Mouse (Mus musculus) forebrain, embryonic 11.5 days (tissue): ENCODE results near the gene Tmem82. TPM values are rescaled to one million over a fixed set of nuclear protein-coding genes. Genes with fewer than 3 reads are reported as not detected.
A peak's percentile ranks its signal among the peaks of the same experiment; 100 is the strongest.

ENCODE experiments used
- ATAC-seq: fragments of 200-750 bp; cut with Nextera tagmentation; replicated peaks from 2 replicates; pipeline ENCODE4 v1.8.0; 2017; ENCODE audit warnings: moderate TSS enrichment; ENCODE audit not compliant: low FRiP score
- DNase-seq: peaks from one replicate; pipeline ENCODE4 v3.0.0-alpha.2; 2017; ENCODE audit warnings: low spot score
- H3K27ac ChIP-seq: fragments of 300-500 bp; sonication (generic); 2 replicates; pipeline ENCODE4 v1.5.1; 2014; ENCODE audit warnings: low read depth, low read length
- H3K27me3 ChIP-seq: fragments of 300-500 bp; sonication (generic); 2 replicates; pipeline ENCODE4 v1.6.1; 2014; ENCODE audit warnings: mild to moderate bottlenecking, low read length, mixed read lengths; ENCODE audit not compliant: control insufficient read depth, insufficient read depth
- H3K36me3 ChIP-seq: fragments of 300-500 bp; sonication (generic); 2 replicates; pipeline ENCODE4 v1.6.1; 2014; ENCODE audit warnings: mild to moderate bottlenecking, low read length, moderate library complexity, mixed read lengths; ENCODE audit not compliant: control insufficient read depth, insufficient read depth
- H3K4me1 ChIP-seq: fragments of 300-500 bp; sonication (generic); replicated peaks from 2 replicates; pipeline ENCODE4 v1.6.1; 2014; ENCODE audit warnings: low read length, mixed read lengths; ENCODE audit not compliant: control insufficient read depth, insufficient read depth
- H3K4me2 ChIP-seq: fragments of 300-500 bp; sonication (generic); 2 replicates; pipeline ENCODE4 v1.6.1; 2014; ENCODE audit warnings: low read depth, mild to moderate bottlenecking, low read length, moderate library complexity, mixed read lengths; ENCODE audit not compliant: severe bottlenecking
- H3K4me3 ChIP-seq: fragments of 300-500 bp; sonication (generic); 2 replicates; pipeline ENCODE4 v1.5.1; 2014; ENCODE audit warnings: low read depth, low read length
- H3K9ac ChIP-seq: fragments of 300-500 bp; sonication (generic); 2 replicates; pipeline ENCODE4 v1.6.1; 2014; ENCODE audit warnings: low read length
- H3K9me3 ChIP-seq: fragments of 300-500 bp; sonication (generic); 2 replicates; pipeline ENCODE4 v1.6.1; 2016; ENCODE audit warnings: low read length, mixed read lengths; ENCODE audit not compliant: control insufficient read depth
- WGBS: fragments of 180-500 bp; shearing (Covaris S2); extraction: QIAGEN DNeasy Blood & Tissue Kit; methylation state at CpG from one replicate; pipeline ENCODE4 v1.1.7; 2014; 5-methylcytosine and 5-hydroxymethylcytosine counted together
- polyA plus RNA-seq: library from polyadenylated mRNA; unstranded; fragments of >200 nt; fragmentation: Nextera tagmentation; extraction: Ambion mirVana; gene quantifications from 2 replicates; pipeline ENCODE4 v1.2.1, GENCODE M21; 2014

Gene Tmem82
- polyA plus RNA-seq, 1 experiment from 2014 or later, result 0.28 TPM

DNA sequence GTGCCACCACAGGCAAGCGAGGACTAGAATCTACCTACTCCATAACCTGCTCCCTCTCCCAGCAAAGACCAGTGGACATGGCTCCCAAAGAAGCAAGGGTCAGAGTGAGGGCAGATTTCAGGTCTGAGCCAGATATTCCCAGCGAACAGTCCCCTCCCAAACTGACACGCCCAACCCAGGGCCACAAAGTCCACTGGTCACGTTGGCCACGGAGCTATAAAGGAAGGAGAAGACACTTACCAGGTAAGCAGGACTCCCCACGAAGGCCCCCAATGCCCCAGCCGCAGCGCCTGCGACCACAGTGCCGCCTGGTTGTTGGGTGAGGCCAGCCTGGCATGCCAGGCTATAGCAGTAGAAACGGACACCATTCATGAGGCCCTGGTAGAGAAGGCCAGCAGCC is 4.6 kb upstream of the Tmem82 start:
- H3K36me3 ChIP-seq, result no peaks in the 10 kb centered on the region

DNA sequence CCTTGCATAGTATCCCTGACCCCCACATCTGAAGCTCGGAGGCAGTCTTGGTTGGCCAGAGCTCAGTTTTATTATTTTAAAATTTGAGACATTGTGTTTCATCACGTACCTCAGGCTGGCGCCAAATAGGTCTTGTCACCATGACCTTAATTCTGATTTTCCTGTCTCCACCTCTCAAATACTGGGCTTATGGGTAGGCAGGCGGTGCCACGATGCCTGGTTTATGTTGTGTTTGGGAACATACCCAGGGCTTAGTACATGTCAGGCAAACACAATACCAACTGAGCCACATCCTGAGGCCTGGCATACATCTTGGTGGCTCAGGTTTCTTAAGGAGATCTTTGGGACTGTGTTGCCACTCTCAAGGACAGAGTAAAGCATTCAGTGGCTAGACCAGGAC is 4.1 kb upstream of the Tmem82 start:
- H3K4me3 ChIP-seq, result no peak overlapping the region
- no peak overlapping the region for H3K9ac ChIP-seq
- WGBS, result 86% methylated on average over 5 of the region's 5 CpGs
- H3K4me2 ChIP-seq, result no peak overlapping the region
- no peaks in the 10 kb centered on the region for H3K9me3 ChIP-seq
- DNase-seq (no peak), ATAC-seq (no peak)
- no peaks in the 10 kb centered on the region for H3K27me3 ChIP-seq
- H3K27ac ChIP-seq, result no peak overlapping the region
- no peaks in the 10 kb centered on the region for H3K36me3 ChIP-seq
- H3K4me1 ChIP-seq, result peaks cover 4% of the 10 kb centered on the region

More for the DNA sequence above, 4.6 kb upstream of the Tmem82 start:
- peaks cover 2% of the 10 kb centered on the region for H3K4me1 ChIP-seq
- no peak overlapping the region for H3K27ac ChIP-seq
- no peaks in the 10 kb centered on the region for H3K9me3 ChIP-seq
- WGBS, result 90% methylated on average over 11 of the region's 11 CpGs
- no peak overlapping the region for H3K9ac ChIP-seq
- no peaks in the 10 kb centered on the region for H3K27me3 ChIP-seq
- no peak for DNase-seq
- H3K4me2 ChIP-seq, result no peak overlapping the region
- no peak overlapping the region for H3K4me3 ChIP-seq
- no peak for ATAC-seq

DNA sequence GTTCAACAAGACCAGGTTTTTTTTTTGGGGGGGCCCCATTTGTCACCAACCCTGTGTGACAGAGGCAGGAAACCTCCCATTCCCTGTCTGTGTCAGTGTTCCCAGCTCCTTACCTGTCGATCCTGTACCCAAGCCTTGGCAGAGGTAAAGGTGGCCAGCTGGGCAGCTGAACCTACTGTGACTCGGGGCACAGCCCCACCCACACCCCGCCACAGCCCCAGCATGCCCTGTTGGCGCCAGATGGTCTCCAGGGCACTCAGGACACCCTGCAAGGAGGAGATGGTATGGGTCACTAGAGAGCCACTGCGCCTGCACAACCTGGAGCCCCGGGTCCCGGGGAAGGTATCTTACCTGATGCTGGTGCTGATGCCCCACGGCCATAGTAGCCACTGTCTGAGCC is 3.7 kb upstream of the Tmem82 start:
- Histone ChIP-seq H3K9me3 (no peaks in the 10 kb centered on the region), H3K4me3 (no peak overlapping the region), H3K27ac (no peak overlapping the region), H3K4me2 (no peak overlapping the region), H3K9ac (no peak overlapping the region), H3K4me1 (peaks cover 4% of the 10 kb centered on the region), H3K27me3 (no peaks in the 10 kb centered on the region), H3K36me3 (no peaks in the 10 kb centered on the region)
- no peak for DNase-seq
- 83% methylated on average over 8 of the region's 8 CpGs for WGBS
- ATAC-seq, result no peak

DNA sequence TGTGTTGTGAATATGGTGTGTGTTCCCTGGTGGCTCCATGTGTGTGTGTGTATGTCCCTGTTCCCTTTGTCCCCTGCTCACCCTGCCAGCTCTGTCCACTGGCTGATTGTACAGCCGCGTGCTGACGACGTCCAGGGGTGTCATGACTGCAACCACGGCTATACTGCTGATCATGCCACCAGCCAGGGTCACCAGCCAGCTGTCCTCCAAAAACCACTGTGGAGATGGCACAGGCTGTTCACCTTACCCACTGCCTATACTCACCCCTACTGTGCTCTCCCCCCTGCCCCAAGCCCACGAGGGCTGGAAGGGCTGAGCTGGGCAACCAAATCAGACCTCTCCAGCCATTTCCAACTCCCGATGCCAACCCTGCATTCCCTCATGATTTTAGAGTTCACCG is 2.9 kb upstream of the Tmem82 start:
- Histone ChIP-seq H3K36me3 (no peaks in the 10 kb centered on the region), H3K9ac (no peak overlapping the region), H3K4me3 (no peak overlapping the region), H3K4me1 (peaks cover 4% of the 10 kb centered on the region), H3K9me3 (no peaks in the 10 kb centered on the region), H3K4me2 (no peak overlapping the region), H3K27me3 (no peaks in the 10 kb centered on the region), H3K27ac (no peak overlapping the region)
- WGBS, result 86% methylated on average over 8 of the region's 8 CpGs
- DNase-seq (no peak), ATAC-seq (no peak)

DNA sequence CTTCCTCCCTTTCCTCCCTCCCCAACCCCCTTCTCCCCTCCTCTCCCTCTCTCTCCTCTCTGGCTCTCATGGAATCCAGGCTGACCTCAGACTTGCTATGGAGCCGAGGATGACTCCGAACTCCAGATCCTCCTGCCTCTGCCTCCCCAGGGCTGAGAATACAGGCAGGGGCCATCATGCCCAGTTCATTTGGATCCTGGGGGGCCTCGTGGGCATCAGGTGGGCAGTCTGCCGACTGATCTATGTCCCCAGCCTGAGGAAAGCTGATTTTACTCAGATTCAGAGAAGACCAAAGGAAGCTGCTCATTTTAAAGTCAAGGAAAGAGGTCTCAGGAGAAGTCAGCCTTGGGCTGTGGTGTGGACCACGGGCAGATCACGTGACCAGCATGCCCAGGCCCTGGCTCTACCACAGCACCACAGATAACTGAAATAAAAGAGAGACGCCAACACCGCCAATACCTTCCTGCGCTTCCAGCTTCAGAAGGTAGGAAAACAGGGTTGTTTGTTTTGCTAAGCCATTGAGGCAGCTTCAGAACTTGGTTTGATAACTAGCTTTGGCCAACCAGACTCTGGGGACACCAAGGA is 958 bp upstream of the Tmem82 start:
- no peak overlapping the region for H3K4me2 ChIP-seq
- ATAC-seq, result no peak

DNA sequence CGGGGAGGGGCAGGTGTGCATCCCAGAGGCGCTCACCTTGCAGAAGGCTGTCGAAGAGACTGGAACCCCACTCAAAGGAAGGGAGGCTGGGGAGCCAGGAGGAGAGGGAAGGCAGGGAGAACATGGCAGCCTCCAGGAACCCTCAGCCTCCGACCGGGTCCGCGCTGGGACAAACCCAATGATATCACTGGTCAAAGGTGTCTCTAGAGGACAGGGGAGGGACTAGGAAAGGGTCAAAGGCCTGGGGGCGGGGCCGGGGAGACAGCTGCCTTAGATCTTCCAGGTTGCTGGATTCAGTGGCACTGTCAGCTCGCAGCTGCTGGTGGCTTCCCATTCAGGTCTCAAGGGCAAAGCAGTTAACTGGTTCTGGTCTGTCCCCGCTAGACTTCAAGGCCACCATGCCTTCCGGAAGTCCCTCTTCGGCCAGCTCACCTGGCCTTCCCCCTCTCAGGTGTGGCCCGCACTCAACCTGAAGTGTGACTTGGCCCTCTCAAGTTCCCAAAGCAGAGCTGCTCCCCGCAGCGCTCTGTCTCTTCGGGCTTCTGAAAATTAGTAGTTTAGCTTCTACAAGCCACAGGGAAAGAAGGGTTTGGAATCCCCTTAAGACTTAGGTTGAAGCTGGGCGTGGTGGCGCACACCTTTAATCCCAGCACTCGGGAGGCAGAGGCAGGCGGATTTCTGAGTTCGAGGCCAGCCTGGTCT is 419 bp downstream of the Tmem82 start:
- peak overlapping the region; percentile 31 for H3K4me2 ChIP-seq
- WGBS, result 11% methylated on average over 21 of the region's 22 CpGs
- 0 out of 2 replicates have a peak overlapping the region, but pooled peaks have one; percentile 6 for H3K9ac ChIP-seq
- no peak overlapping the region for H3K27ac ChIP-seq
- peak; percentile 40 for ATAC-seq
- peaks cover 4% of the 10 kb centered on the region for H3K4me1 ChIP-seq
- DNase-seq, result peak; percentile 62
- no peaks in the 10 kb centered on the region for H3K36me3 ChIP-seq
- no peaks in the 10 kb centered on the region for H3K9me3 ChIP-seq
- H3K27me3 ChIP-seq, result no peaks in the 10 kb centered on the region
- peak overlapping the region; percentile 5 for H3K4me3 ChIP-seq

More for the DNA sequence above, 958 bp upstream of the Tmem82 start:
- H3K9me3 ChIP-seq, result no peaks in the 10 kb centered on the region
- H3K9ac ChIP-seq, result no peak overlapping the region
- H3K27me3 ChIP-seq, result no peaks in the 10 kb centered on the region
- DNase-seq, result no peak
- 86% methylated on average over 9 of the region's 9 CpGs for WGBS
- H3K36me3 ChIP-seq, result no peaks in the 10 kb centered on the region
- H3K4me3 ChIP-seq, result no peak overlapping the region
- peaks cover 4% of the 10 kb centered on the region for H3K4me1 ChIP-seq
- H3K27ac ChIP-seq, result no peak overlapping the region

DNA sequence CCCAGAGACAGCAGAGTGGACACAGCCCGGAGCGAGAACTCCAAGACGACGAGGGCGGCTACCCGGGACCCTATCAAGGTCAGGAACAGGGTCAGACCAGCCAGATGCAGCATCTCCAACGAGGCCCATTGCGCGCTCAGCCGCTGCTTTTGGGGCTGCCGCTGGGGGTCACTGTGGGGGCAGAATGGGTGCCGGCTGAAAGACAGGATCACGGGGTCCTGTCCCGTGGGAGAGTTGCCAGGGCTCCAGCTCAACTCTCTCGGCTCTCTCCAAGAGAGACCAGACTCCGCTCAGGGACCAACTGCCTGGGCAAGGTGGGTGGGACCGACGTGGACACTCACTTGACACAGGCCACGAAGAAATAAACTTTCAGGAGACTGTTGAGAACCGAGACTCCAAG is 1.1 kb downstream of the Tmem82 start:
- Histone ChIP-seq H3K9ac (0 out of 2 replicates have a peak overlapping the region, but pooled peaks have one; percentile 6), H3K27ac (no peak overlapping the region), H3K4me3 (peak overlapping the region; percentile 5), H3K4me2 (peak overlapping the region; percentile 31; the same call in 1 of the 2 replicates), H3K9me3 (no peaks in the 10 kb centered on the region), H3K27me3 (no peaks in the 10 kb centered on the region), H3K4me1 (peaks cover 4% of the 10 kb centered on the region), H3K36me3 (no peaks in the 10 kb centered on the region)
- DNase-seq (peak; percentile 80), ATAC-seq (peak; percentile 42)
- 6% methylated on average over 20 of the region's 20 CpGs for WGBS

DNA sequence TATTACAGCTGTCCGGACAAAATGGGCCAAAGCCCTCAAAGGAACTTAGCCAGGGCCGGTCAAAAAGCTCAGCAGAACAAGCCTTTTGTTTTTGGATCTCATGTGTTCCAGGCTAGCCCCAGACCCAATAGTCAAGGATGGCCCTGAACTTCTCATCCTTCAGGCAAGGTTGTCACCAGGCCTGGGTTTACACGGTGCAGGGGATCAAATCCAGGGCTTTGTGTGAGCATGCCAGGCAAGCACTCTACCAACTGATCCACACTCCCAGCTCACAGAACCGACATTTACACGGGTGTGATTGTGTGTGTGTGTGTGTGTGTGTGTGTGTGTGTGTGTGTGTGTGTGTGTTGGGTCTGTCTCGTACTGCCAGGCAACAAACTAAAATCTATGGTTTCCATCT is 1.6 kb downstream of the Tmem82 start:
- no peak overlapping the region for H3K27ac ChIP-seq
- WGBS, result 76% methylated on average over 6 of the region's 6 CpGs

DNA sequence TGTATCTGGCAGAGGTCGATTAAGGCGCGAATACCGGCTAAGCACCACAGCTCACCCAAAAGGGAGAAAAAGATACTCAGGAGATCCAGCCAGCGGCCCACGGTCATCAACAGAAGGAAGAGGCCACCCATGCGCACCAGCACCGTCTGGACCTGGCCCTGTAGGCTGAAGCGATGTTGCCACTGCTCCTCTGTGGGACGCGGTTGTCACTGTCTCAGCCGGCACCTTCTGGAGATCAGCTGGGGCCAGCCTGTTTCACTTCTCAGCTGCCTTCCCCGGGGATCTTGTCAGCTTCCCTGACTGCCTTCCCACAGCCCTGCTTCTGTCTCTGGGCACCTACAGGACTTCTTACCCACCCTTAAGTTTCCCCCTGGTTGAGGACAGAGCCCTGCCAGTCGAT is 3.5 kb downstream of the Tmem82 start:
- 85% methylated on average over 14 of the region's 14 CpGs for WGBS

More for the DNA sequence above, 1.6 kb downstream of the Tmem82 start:
- H3K4me1 ChIP-seq, result peaks cover 4% of the 10 kb centered on the region
- no peaks in the 10 kb centered on the region for H3K27me3 ChIP-seq
- no peak overlapping the region for H3K4me3 ChIP-seq
- ATAC-seq, result no peak
- H3K9me3 ChIP-seq, result no peaks in the 10 kb centered on the region
- DNase-seq, result no peak
- no peak overlapping the region for H3K9ac ChIP-seq
- no peak overlapping the region for H3K4me2 ChIP-seq
- H3K36me3 ChIP-seq, result no peaks in the 10 kb centered on the region

More for the DNA sequence above, 3.5 kb downstream of the Tmem82 start:
- no peak overlapping the region for H3K9ac ChIP-seq
- no peak overlapping the region for H3K27ac ChIP-seq
- H3K36me3 ChIP-seq, result no peaks in the 10 kb centered on the region
- H3K4me2 ChIP-seq, result no peak overlapping the region
- ATAC-seq (no peak), DNase-seq (no peak)
- H3K4me1 ChIP-seq, result peaks cover 4% of the 10 kb centered on the region
- no peaks in the 10 kb centered on the region for H3K27me3 ChIP-seq
- no peak overlapping the region for H3K4me3 ChIP-seq
- no peaks in the 10 kb centered on the region for H3K9me3 ChIP-seq
